Mouse (Mus musculus) hindbrain, embryonic 12.5 days (tissue): ENCODE measurements around the gene Olfr452. TPM values are rescaled to one million over a fixed set of nuclear protein-coding genes. Genes with fewer than 3 reads are reported as not detected.

Source experiments
- polyA plus RNA-seq: library from polyadenylated mRNA; unstranded; fragments of >200 nt; fragmentation: Nextera tagmentation; extraction: Ambion mirVana; gene quantifications from 2 replicates; pipeline ENCODE4 v1.2.1, GENCODE M21; 2016

The Olfr452 gene
- polyA plus RNA-seq, 1 experiment from 2014 or later, result not detected

Other genes with a start within 250 kb of the Olfr452 start
- not detected in 2 replicates for gene Olfr455, start 237.5 kb upstream of the Olfr452 start, polyA plus RNA-seq
- not detected in 2 replicates for gene Tcaf3, start 187.4 kb upstream of the Olfr452 start, polyA plus RNA-seq
- 3.8 and 4.5 TPM in 2 replicates for gene Tcaf2, start 139.8 kb upstream of the Olfr452 start, polyA plus RNA-seq
- gene Tcaf1, start 75.0 kb upstream of the Olfr452 start, polyA plus RNA-seq, result 189 and 192 TPM in 2 replicates
- not detected in 2 replicates for gene Olfr453, start 45.7 kb upstream of the Olfr452 start, polyA plus RNA-seq
- gene Olfr38, start 28.7 kb upstream of the Olfr452 start, polyA plus RNA-seq, result not detected in 2 replicates
- not detected in 2 replicates for gene Olfr450, start 26.8 kb downstream of the Olfr452 start, polyA plus RNA-seq
- not detected in 2 replicates for gene Olfr449, start 49.3 kb downstream of the Olfr452 start, polyA plus RNA-seq
- gene Olfr448, start 105.3 kb downstream of the Olfr452 start, polyA plus RNA-seq, result not detected in 2 replicates
- gene Olfr447, start 123.8 kb downstream of the Olfr452 start, polyA plus RNA-seq, result not detected in 2 replicates
- not detected in 2 replicates for gene Olfr446, start 136.3 kb downstream of the Olfr452 start, polyA plus RNA-seq
- gene Olfr444, start 164.0 kb downstream of the Olfr452 start, polyA plus RNA-seq, result not detected in 2 replicates